Mouse (Mus musculus): Measurements from ENCODE around the gene Klf15.

Klf15 gene

DNA sequence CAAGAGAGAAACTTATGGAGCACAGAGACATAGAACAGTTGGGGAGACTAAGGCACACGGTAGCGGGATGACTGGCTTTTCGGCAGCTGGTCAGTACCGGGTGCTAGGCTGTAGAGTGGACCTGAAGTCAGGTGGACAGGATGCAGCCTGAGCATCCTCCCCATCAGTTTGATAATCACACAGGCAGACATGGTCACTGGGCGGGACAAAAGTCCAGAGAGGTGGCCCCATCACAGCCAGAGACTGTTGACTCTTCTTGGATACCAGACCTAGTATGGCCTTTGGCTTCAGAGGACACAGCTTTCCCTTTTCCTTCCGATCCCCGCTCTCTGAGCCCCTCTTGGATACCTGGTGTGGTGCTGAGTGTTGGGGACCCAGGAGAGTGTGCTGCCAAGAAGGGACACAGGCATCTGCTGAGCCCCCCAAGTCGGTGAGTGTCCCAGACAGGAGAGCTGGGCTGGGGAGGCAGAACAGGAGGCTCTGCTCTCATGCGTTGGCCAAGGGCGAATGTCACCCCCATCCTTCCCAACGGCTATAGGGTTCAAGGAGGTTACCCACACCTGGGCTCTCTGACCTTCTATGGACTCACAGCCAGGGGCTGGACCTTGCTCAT lies 2.8 kb downstream of the Klf15 start:
- no peak for DNase-seq (ENCODE audit: low spot score)

DNA sequence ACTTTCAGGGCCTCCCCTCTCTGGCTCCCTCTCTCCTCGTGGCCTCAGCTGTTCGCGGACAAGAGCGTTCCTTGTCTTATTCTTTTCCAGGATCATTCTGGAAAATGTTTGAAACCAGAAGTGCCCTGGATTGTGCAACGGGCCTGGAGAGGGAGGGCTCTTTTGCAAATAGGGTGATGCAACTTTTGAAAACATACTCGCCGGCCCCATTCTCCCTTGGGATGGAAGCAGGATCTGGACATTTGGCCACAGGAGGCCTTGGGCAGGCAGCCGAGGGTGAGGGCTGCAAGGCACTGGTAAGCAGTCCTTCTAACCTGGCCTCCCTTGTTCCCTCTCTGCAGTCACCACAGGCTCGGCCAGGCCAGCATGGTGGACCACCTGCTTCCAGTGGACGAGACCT lies 3.7 kb downstream of the Klf15 start:
- DNase-seq (ENCODE audit: low spot score), result no peak

DNA sequence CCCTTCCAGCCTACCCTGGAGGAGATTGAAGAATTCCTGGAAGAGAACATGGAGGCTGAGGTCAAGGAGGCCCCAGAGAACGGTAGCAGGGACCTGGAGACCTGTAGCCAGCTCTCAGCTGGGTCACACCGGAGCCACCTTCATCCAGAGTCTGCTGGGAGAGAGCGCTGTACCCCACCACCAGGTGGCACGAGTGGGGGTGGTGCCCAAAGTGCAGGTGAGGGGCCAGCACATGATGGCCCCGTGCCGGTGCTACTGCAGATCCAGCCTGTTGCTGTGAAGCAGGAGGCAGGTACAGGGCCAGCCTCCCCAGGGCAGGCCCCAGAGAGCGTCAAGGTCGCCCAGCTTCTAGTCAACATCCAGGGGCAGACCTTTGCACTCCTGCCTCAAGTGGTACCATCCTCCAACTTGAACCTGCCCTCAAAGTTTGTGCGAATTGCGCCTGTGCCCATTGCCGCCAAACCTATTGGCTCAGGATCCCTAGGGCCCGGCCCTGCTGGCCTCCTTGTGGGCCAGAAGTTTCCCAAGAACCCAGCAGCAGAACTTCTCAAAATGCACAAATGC lies 4.6 kb downstream of the Klf15 start:
- DNase-seq (ENCODE audit: low spot score), result no peak

DNA sequence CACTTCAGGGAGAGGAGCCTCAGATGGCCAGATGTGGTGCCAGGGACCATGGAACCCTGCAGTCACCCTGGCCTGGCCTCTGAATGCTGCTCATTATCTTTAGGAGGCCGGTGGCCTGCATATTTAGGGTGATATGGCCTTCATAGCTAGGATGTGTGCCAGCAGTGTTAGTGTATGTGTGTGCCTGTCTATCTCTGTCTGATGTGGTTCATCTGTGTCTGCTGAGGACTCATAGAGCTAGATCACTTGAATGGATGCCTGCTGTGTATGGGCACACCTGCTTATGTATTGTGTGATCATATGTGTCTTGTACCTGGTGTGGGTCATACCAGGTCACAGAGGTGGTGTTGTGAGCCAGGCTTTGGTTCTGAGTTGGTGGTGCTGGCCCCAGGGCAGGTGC lies 5.8 kb downstream of the Klf15 start:
- DNase-seq (ENCODE audit: low spot score), result no peak

DNA sequence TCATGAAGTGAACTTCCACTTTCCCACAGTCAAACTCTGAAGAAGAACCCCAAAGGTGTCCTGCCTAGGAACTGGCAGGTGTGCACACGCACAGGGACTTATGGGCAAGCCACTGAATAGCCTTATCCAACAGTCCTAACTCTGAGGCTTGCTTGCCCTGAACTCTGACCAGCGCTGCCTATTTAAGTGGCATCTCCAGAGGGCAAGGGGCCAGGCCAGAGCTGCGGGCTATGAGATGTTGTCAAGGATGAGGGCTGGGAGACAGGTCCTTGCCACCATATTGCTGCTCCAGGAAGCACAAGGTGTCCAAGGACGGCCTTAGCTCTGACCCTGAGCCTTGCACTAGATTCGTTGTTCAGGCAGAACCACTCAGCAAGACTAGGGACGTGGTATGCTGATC lies 6.7 kb downstream of the Klf15 start:
- no peak for DNase-seq (ENCODE audit: low spot score)

DNA sequence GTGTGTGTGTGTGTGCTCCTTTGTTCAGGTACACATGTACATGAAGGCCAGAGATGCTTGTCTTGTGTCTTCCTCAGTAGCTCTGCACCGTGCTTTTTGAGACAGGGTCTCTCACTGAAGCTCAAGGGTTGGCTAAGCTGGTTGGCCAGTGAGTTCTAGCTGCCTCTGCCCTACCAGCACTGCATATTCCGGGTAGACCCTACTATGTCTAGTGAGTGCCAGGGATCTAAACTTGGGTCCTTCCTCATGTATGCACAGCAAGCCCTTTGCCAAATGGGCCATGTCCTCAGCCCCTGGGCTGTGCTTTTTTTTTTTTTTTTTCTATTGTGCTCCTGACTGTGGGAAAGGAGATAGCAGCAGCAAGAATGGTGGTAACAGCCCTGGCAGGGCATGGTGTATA lies 7.9 kb downstream of the Klf15 start:
- no peak for DNase-seq (ENCODE audit: low spot score)

DNA sequence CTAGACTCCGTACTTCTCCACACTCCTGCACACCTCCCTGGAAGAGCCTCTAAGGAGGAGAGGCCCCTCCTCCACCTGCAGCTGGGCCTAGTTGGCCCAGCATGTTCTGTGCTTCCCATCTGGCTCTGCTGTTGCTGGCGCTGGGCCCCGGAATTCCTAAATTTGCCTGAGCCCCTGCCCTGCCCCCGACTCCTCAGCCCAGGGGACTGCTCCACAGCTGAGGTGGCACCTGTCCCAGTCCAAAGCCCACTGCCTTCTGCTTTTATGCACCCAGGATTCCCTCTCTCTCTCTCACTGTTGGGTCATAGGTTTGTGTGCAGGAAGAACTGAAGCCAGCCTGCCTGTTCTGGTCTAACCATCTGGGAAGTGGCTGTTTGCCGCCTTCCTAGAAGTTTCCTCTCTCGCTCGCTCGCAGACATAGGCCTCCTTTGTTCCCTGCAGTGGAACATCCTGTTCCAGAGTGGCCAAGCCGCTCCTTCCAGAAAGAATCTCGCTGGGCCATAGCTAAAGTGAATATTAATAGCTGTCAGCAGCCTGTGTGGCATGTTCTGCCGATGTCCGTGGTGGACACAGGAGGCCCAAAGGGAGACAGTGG lies 8.7 kb downstream of the Klf15 start:
- no peak for DNase-seq (ENCODE audit: low spot score)

DNA sequence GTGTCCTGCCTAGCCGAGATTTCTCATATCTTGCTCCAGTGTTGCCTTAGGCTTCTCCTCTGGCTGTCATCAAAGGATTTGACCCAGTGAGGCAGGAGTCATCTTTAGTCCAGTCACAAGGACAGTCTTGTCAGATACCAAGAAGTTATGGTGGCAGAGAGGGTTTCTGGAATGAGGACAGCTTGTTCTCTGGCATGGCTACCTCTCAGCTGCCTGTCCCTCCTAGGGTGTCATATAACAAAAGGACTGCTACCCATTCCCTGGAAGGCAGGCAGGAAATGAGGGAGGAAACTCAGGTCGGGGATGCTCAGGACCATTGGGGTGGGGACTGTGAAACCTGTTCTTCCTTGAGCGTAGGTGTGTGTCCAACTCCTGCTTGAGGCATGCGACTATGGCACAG lies 9.7 kb downstream of the Klf15 start:
- DNase-seq (ENCODE audit: low spot score), result no peak

DNA sequence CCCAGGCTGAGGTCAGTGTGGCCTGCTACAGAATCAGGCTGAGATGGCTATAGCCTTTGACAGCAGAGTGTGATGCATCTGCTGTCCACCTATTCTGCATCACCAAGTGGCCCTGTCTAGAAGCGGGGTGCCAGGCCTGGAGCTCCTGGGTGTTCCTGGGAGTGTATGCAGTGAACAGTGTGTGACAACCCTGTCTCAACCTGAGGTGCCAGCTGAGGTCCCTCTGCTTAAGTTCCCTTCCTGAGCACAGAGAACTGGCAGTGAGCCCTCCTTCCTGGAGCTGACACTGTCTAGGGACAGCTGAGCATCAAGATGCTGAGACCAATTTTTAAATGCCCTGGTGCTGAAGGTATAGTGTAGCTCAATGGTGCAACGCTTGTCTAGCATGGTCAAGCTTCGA lies 10.3 kb downstream of the Klf15 start:
- no peak for DNase-seq (ENCODE audit: low spot score)

DNA sequence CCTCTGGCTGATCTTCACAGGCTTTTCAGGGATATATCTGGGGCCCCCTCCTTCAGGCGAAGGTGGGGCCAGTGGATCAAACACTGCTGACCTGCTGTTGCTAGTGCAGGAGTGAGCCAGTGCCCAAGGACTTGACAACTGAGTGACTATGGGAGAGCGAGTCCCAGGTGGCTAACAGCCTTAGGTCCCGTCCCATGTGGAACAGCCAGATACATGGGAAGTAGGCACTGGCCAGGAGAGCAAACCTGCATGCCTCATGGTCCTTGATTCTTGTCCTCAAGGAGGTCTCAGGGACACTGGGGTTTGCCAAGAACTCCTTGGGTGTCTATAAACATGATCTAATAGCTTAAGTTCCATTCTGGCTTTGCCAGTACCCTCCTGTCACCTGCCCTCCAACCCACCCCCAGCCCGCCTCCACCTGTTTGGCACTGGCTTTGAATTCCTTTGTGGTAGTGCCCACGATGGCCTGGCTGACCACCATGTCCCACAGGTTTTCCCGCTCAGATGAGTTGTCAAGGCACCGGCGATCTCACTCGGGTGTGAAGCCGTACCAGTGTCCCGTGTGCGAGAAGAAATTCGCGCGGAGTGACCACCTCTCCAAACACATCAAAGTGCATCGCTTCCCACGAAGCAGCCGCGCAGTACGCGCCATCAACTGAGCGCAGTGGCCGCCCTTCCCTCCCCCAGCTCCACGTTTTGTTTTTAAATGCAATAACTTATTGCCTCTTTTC lies 11.4 kb downstream of the Klf15 start:
- no peak for DNase-seq (ENCODE audit: low spot score)

DNA sequence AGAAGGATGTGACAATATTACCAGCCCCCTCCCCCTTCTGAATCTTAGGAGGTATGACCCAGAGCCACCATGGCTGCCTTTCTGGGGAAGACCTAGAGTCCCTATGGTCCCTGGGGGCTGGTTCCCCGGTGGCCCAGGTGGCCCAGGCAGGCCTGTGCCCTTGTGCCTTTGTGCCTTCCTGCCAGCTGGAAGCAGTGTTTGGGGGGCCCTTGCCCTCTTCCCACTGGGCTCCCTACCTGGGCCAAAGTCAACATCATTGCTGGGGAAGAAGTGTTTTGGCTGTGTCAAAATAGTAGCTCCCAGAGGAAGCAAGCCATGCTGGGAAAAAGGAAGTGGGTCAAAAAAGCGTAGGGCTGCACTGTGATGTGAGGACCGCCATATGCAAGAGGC lies 12.0 kb downstream of the Klf15 start:
- no peak for DNase-seq (ENCODE audit: low spot score)

DNA sequence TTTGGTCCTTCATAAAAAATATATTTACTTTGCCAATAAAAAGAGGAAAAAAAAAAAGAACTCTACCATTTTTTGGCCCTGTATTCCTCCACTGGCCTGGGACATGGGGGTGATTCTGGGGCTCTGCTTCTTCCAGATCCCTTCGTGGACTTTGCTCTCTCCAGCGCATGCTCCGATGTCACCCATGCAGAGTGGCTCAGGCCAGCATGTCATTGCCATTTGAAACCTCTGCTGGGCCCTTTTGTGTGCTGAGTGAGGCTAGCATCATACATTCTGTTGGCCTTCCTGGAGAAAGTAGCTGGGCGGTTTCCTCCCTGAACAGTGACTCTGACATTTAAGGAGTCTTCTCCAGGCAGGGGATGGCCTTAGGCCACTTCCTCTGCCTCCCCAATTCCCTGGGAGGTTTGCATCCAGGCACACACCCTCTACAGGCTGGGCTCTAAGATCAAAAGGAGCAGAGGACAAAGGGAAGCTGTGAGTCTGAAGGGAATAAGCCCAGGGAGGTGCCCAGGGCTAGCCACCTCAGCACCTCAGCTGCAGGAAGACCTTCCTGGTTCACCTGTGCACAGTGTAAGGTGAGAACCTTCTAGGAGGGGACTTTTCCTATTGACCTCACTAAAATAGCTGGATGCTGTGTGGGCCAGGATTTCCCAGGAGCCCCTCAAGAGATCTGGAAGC lies 12.9 kb downstream of the Klf15 start:
- no peak for DNase-seq (ENCODE audit: low spot score)

DNA sequence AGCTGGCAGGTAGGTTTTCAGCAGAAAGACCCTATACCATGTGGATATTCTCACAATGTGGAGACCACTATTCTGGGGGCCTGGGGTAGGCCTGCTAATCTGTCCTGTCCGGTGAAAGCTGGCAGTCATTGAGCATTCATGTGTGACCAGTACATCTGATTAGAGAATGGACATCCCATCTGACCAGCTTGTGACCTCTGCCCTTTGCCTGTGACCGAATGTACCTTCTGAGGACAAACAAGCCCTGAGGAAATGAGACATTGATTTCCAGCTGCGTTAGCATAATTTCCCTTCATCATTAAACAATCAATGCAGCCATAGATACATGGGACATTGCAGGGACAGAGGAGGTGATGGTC lies 13.5 kb downstream of the Klf15 start:
- no peak for DNase-seq (ENCODE audit: low spot score)

DNA sequence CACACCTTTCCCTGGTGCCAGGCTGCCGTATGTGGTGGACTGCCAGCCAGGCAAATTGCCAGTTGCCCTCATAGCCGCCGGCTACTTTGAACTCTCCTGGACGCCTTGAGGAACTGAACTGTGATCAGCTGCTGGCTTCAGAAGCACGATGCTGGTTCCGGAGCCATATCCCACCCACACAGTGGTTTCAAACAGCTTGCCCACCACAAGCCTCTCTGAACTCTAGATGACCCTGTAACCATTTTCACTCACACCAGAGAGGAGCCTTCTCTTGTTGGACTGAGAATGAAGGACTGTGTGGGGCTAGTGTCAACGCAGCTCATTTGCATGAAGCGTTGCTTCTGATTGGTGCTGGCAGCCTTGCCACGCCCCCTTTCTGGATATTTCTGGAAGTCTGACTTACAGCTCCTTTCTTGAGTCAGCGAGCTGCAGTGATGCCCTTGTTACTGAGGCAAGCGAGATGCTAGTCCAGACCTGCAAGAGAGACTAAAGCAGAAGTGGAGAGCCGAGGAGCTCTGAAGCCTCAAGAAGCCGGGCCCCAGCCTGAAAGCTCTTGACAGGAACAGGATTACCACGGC lies 14.7 kb downstream of the Klf15 start:
- no peak for DNase-seq (ENCODE audit: low spot score)

DNA sequence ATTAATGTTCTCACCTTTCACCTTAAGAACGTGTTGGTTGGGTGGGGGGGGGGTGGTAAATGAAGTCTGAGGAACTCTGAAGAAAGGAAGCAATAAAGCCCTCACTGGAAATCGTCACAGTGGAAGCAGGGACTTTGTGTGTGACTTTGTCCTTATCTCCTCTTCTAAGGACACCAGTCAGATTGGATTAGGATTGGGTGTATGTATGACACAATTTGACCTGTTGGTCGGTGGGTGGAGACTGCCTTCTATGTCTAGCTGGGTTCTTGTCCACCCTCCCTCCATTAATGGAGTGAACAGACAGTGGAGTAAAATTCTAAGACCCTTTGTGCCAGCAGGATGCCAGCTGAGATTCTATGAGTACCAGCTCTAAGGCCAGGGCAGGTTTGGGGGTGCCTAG lies 21.9 kb downstream of the Klf15 start:
- no peak for DNase-seq (ENCODE audit: low spot score)

DNA sequence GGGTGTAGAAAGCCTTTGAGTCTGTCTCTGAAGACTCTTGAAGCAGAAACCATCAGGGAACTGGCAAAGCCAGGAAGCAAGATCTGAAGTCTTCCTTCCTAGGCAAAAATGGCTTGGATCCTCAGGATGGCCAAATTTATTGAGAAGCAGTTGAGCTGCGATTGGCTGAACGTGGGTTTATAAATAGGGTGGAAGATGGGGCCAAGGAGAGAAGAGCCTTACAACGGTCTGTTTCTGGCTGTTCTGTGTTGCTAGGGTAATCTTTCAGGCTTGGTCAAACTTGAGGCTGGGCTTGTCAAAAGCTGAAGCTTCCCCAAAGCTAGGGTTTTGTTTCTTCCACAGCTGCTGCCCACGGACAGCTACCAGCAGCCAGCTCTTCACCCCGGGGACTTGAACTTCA lies 22.5 kb downstream of the Klf15 start:
- no peak for DNase-seq (ENCODE audit: low spot score)

DNA sequence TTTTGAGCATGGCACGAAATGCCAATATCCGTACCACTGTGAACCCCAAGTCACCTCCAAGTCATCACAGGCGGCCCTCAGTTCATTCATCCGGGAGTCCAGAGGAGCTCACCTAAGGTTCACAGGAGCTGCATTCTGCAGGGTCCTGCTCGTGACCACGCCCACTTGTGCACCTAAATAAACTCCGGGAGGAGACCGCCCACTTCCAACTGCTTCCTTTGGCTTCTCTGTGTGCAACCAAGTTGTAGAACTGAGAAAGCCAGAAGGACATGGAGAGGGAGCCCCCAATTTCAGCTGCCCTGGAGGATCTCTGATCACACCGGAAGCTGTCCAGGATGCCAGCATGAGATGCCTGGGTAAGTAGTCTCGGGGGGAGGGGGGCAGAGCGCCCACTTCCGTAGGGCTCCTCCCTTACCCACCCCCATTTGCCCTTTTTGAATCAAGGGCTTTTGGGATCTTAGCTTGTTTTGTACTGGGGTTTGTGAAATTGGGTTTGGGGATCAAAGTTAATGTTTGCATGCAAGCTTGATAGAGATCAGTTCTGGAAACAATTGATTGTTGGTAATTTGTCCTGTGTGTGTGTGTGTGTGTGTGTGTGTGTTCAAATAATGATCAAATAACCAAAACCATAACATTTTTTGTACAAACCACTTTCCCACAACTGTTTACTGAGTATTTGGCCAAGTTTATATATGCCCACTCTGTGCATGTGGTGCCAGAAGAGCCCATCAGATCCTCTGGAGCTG lies 24.0 kb downstream of the Klf15 start, which contains the start of gene Aldh1l1:
TSS of gene Aldh1l1 (plus strand) at position 252 of the 746 bp plus-strand sequence.
- DNase-seq (ENCODE audit: low spot score), result no peak

DNA sequence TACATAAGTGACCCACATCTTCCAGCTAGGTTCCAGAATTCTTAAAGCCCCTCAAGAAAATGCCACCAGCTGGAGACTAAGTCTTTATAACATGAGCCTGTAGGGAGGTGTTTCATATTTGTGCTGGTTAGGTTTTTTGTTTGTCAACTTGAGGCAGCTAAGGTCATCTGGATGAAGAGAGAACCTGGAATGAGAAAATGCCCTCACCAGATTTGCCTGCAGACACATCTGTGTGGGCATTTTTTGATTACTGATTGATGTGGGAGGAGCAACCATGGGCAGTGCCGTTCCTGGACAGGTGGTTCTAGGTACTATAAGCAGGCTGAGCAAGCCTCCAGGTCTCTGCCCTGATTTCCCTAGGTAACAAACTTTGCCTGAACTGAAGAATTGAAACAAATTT lies 25.2 kb downstream of the Klf15 start:
- DNase-seq (ENCODE audit: low spot score), result no peak

DNA sequence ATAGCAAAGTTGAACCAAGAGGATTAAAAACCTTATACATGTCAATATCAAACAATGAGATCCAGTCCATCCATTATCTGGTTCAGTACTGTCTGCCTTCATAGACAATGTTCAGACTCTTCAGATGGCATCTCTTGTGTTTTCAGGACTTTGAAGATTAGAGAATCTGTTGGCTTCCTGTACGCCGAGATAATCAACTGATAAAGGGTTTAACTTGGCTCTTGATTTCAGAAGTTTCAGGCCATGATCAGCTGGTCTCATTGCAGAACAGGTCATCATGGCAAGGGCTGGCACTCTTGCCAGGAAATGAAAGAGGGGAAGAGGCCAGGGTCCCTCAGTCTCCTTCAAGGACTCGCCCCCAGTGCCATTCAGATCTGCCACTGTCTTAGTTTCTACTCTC lies 27.2 kb downstream of the Klf15 start:
- no peak for DNase-seq (ENCODE audit: low spot score)

DNA sequence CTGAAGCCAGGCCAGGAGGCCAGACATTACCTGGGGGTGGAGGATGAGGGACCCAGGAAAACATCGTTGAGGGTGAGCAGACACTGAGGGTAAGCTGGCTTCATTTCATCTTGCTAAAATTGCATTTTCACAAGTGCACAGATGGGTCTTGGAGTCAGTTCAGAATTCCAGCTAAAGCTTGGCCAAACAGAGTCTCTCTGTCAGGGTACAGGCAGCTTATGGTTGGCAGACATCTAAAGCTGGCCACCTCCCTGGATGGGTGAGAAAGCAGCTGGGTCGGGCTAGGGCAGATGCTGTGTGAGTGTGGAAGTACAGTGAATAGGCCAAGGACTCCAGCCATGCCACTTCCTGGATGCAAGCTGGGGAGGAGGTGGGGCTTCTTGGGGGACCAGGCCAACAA lies 28.6 kb downstream of the Klf15 start:
- DNase-seq (ENCODE audit: low spot score), result no peak

DNA sequence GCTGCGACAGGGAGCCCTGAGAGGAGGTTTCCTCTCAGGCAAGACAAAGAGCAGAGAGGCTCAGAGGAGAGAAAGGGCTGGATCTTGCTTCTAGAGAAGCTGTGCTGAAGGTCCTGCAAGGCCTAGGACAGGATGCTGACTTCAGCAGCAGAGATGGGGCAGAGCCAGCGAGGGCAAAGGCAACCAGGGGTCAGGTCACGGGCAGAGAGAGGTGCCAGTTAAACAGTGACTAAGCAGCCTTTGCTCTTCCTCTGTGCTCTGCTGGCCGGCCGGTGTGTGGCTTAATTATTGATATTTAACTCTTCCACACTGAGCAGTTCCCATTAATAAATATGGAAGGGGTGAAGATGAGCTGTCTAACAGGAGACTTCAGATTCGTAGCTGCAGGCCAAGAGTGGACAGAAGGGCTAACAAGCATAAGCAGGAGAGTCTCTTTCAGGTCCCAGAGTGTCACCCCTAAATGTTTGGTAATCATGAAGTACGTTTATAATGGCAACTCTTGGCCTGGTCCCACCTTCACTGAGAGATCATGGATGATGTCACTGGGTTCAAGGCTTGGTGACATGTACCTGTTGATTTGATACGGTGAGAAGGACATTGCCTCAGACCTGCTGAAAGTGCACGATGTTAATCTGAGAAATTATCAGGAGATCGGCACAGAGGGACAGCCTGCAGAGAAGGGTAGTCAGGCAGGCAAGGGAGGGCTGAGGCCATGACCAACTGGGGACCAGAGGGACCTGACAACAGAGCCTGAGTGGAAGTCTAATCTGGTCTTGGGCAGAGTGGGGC lies 29.8 kb downstream of the Klf15 start:
- no peak for DNase-seq (ENCODE audit: low spot score)
